Mouse (Mus musculus) MEL (cell line): ENCODE results near the gene Vat1. TPM values are rescaled to one million over a fixed set of nuclear protein-coding genes. Genes with fewer than 3 reads are reported as not detected.

Source experiments
- DNase-seq: peaks from one replicate; pipeline ENCODE4 v3.0.0; 2011; ENCODE audit warnings: low read depth, low spot score
- H3K27ac ChIP-seq: 2 replicates; pipeline ENCODE4 v1.5.1; 2012; ENCODE audit warnings: low read depth, mild to moderate bottlenecking, control low read depth, low read length, moderate library complexity; ENCODE audit not compliant: control insufficient read depth
- H3K27me3 ChIP-seq, 2 experiments: fragments of 150-350 bp in 1 of 2; sonication (generic) in 1 of 2; 2 replicates each; pipeline ENCODE4 v1.6.1; 2012; ENCODE audit warnings: low read length in 2 of 2, mild to moderate bottlenecking in 2 of 2, improper control_type of control experiment in 1 of 2, moderate library complexity in 1 of 2; ENCODE audit not compliant: insufficient read depth in 2 of 2, control insufficient read depth in 1 of 2
- H3K36me3 ChIP-seq, 2 experiments: 2 replicates each; pipeline ENCODE4 v1.6.1; 2012 to 2014; ENCODE audit warnings: low read length in 2 of 2, improper control_type of control experiment in 1 of 2, inconsistent platforms in 1 of 2, mild to moderate bottlenecking in 1 of 2; ENCODE audit not compliant: insufficient read depth in 2 of 2, control insufficient read depth in 1 of 2
- H3K4me1 ChIP-seq, 2 experiments: fragments of 150-350 bp in 1 of 2; sonication (generic) in 1 of 2; 2 replicates each; pipeline ENCODE4 v1.6.1; 2012; ENCODE audit warnings: low read length in 2 of 2, improper control_type of control experiment in 1 of 2, mild to moderate bottlenecking in 1 of 2; ENCODE audit not compliant: insufficient read depth in 2 of 2, control insufficient read depth in 1 of 2
- H3K4me3 ChIP-seq, 2 experiments: fragments of 150-350 bp in 1 of 2; sonication (generic) in 1 of 2; 2 replicates each; pipeline ENCODE4 v1.5.1; 2012; ENCODE audit warnings: low read depth in 2 of 2, low read length in 2 of 2, mild to moderate bottlenecking in 2 of 2, moderate library complexity in 2 of 2, control low read depth in 1 of 2, improper control_type of control experiment in 1 of 2; ENCODE audit not compliant: control insufficient read depth in 1 of 2, insufficient read depth in 1 of 2
- H3K79me2 ChIP-seq: 2 replicates; pipeline ENCODE4 v1.6.1; 2012; ENCODE audit warnings: mild to moderate bottlenecking, low read length, moderate library complexity; ENCODE audit not compliant: control insufficient read depth, poor library complexity, insufficient read depth
- H3K9ac ChIP-seq: 2 replicates; pipeline ENCODE4 v1.6.1; 2012; ENCODE audit warnings: low read depth, mild to moderate bottlenecking, control low read depth, low read length, moderate library complexity; ENCODE audit not compliant: control insufficient read depth, poor library complexity, severe bottlenecking
- H3K9me3 ChIP-seq: fragments of 150-350 bp; sonication (generic); replicated peaks from 2 replicates; pipeline ENCODE4 v1.6.1; 2012; ENCODE audit warnings: mild to moderate bottlenecking, low read length, improper control_type of control experiment, moderate library complexity; ENCODE audit not compliant: insufficient read depth
- E2F4 ChIP-seq: IDR thresholded peaks from 2 replicates; pipeline ENCODE4 v1.6.1; 2011; ENCODE audit warnings: low read depth, low read length, improper control_type of control experiment, borderline replicate concordance
- ETS1 ChIP-seq: IDR thresholded peaks from 2 replicates; pipeline ENCODE4 v1.6.1; 2012; ENCODE audit warnings: low read depth, mild to moderate bottlenecking, inconsistent platforms, low read length, improper control_type of control experiment, moderate library complexity
- MEF2A ChIP-seq: IDR thresholded peaks from 2 replicates; pipeline ENCODE4 v1.6.1; 2014; ENCODE audit warnings: low read depth, mild to moderate bottlenecking, inconsistent platforms, low read length, improper control_type of control experiment; ENCODE audit not compliant: poor library complexity, insufficient replicate concordance, severe bottlenecking; ENCODE audit errors: extremely low read depth
- MXI1 ChIP-seq: IDR thresholded peaks from 2 replicates; pipeline ENCODE4 v1.6.1; 2011; ENCODE audit warnings: mild to moderate bottlenecking, low read depth, low read length, improper control_type of control experiment
- MYB ChIP-seq: IDR thresholded peaks from 2 replicates; pipeline ENCODE4 v1.6.1; 2011; ENCODE audit warnings: mild to moderate bottlenecking, low read depth, low read length, improper control_type of control experiment
- MYC ChIP-seq: IDR thresholded peaks from 2 replicates; pipeline ENCODE4 v1.6.1; 2011; ENCODE audit warnings: low read depth, mild to moderate bottlenecking, low read length, improper control_type of control experiment, moderate library complexity
- SMC3 ChIP-seq: IDR thresholded peaks from 2 replicates; pipeline ENCODE4 v1.6.1; 2011; ENCODE audit warnings: low read depth, low read length, improper control_type of control experiment
- TAL1 ChIP-seq: IDR thresholded peaks from 2 replicates; pipeline ENCODE4 v1.6.1; 2012; ENCODE audit warnings: mild to moderate bottlenecking, inconsistent platforms, low read length, moderate library complexity, mixed read lengths
- ZNF384 ChIP-seq: IDR thresholded peaks from 2 replicates; pipeline ENCODE4 v1.6.1; 2012; ENCODE audit warnings: low read depth, mild to moderate bottlenecking, inconsistent platforms, low read length, improper control_type of control experiment
- polyA plus RNA-seq, 2 experiments: library from polyadenylated mRNA; stranded (reverse) in 1 of 2; unstranded in 1 of 2; fragments of >175 nt in 1 of 2; fragments of >200 nt in 1 of 2; gene quantifications; 2 replicates each; pipeline versions ENCODE4 v1.2.1 to v1.2.4; 2012; ENCODE audit warnings: low replicate concordance in 2 of 2, low read depth in 1 of 2; ENCODE audit not compliant: insufficient read length in 2 of 2, insufficient read depth in 1 of 2, missing spikeins in 1 of 2
- total RNA-seq: library from RNA; depleted of rRNA; stranded (reverse); fragments of 300-350 nt; gene quantifications from 2 replicates; pipeline ENCODE4 v1.2.3, GENCODE M21; 2012

Gene Vat1
- total and polyA plus RNA-seq, 3 experiments: 43.9 to 125 TPM; not detected in 1

- no peak overlapping the region for H3K4me3 ChIP-seq
- TF ChIP-seq MXI1: no peak
- H3K79me2 ChIP-seq: no peaks in the 10 kb centered on the region
- no peak for DNase-seq
- H3K9ac ChIP-seq: no peak overlapping the region
- peaks cover 0 to 4% of the 10 kb centered on the region in 2 experiments; a peak in 1 of 4 replicates for H3K4me1 ChIP-seq
- no peaks in the 10 kb centered on the region for H3K9me3 ChIP-seq
- no peaks in the 10 kb centered on the region for H3K27me3 ChIP-seq
- peaks cover 0 to 3% of the 10 kb centered on the region in 2 experiments; a peak in 2 of 4 replicates for H3K36me3 ChIP-seq
- H3K27ac ChIP-seq: no peak overlapping the region
Measured at GRCm38 (mm10) chr11:101471926-101472325, 5.9 kb upstream of the Vat1 start.

GRCm38 (mm10) chr11:101470206-101470605, 4.2 kb upstream of the Vat1 start:
- no peaks in the 10 kb centered on the region for H3K9me3 ChIP-seq
- H3K27me3 ChIP-seq: no peaks in the 10 kb centered on the region
- H3K27ac ChIP-seq: no peak overlapping the region
- peaks cover 0 to 8% of the 10 kb centered on the region in 2 experiments; a peak in 3 of 4 replicates for H3K4me1 ChIP-seq
- no peak for TF ChIP-seq SMC3
- TF ChIP-seq, all 39 proteins: peak for 0
- Histone ChIP-seq H3K36me3 (peaks cover 0 to 6% of the 10 kb centered on the region in 2 experiments; a peak in 2 of 4 replicates), H3K9ac (no peak overlapping the region), H3K79me2 (peaks cover 6% of the 10 kb centered on the region; the same call in 1 of the 2 replicates), H3K4me3 (no peak overlapping the region)
- no peak for DNase-seq

- Histone ChIP-seq H3K4me3 (no peak overlapping the region), H3K36me3 (peaks cover 0 to 10% of the 10 kb centered on the region in 2 experiments; a peak in 2 of 4 replicates), H3K79me2 (peaks cover 6% of the 10 kb centered on the region; the same call in 1 of the 2 replicates), H3K4me1 (peaks cover under 1 to 16% of the 10 kb centered on the region in 2 experiments; a peak in 3 of 4 replicates), H3K9me3 (no peaks in the 10 kb centered on the region), H3K27me3 (no peaks in the 10 kb centered on the region), H3K9ac (no peak overlapping the region), H3K27ac (no peak overlapping the region)
- DNase-seq: no peak
- TF ChIP-seq MEF2A: no peak
- TF ChIP-seq ETS1: no peak
- no peak for TF ChIP-seq TAL1
- TF ChIP-seq E2F4: no peak
- TF ChIP-seq MYB: no peak
- peak; percentile 46; the same call in 1 of the 2 replicates for TF ChIP-seq ZNF384
- TF ChIP-seq MYC: no peak
Measured at GRCm38 (mm10) chr11:101469155-101469554, 3.1 kb upstream of the Vat1 start.
